Mouse (Mus musculus): ENCODE measurements at regions not wholly inside any gene's neighbourhood (a gene's known extent, or its start where the extent isn't known, plus 50 kb on each side); places are given as distances from the start of the nearest gene placed in this dataset.

DNA sequence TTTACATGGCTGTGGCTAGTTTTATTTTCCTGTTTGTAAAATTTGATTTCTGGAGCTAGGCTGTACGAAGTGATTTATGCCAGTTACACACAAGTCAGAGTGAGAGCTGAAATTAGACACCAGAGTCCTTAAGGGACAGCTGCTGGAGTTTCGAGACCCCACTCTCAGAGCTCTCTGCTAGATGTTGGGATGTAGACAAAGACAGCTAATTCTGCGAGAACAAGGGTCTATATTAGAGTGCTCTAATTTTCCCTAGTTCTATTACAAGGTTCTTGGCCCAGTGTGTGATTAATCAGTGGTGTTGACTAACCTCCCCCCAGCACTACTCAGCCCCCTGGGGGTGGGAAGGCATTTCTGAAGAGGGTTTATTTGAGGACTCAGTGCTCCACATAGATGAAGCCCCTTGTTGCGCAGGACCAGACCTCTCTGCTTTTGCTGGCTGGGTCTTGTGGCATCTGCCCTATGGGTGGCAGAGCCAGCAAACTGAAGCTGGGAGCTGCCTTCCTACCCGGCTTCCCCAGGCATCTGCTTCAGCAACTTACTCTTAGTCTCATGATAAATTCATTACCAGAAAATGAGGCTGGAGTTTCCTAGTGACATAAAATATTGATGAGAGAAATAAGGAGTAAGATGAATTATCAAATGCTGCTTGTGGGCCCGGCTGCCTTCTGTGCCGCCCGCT lies 171.9 kb downstream of the Spata19 start:
- TF ChIP-seq CTCF (IDR thresholded peaks at IDR 0.05; ENCODE audit: extremely low read depth, insufficient read depth, low read length) (no peak), POLR2A (IDR thresholded peaks at IDR 0.05; ENCODE audit: extremely low read depth, insufficient read depth, low read length) (no peak)
